Mouse (Mus musculus): ENCODE measurements around the gene Gm26938. TPM values are rescaled to one million over a fixed set of nuclear protein-coding genes. Genes with fewer than 3 reads are reported as not detected.

Gm26938 gene
- total and polyA plus RNA-seq, 3 experiments: not detected

GRCm38 (mm10) chr5:139792159-139792775 lies 33.9 kb downstream of the Gm26938 start:
- peak in 1 of 2 experiments; percentile 54 for DNase-seq
- Histone ChIP-seq H3K79me2 (replicated peaks; ENCODE audit: control insufficient read depth, insufficient read depth, low read length) (peaks cover 2% of the 10 kb centered on the region; the same call in 1 of the 2 replicates), H3K27me3 (ENCODE audit: control insufficient read depth, insufficient read depth, low read length) (no peaks in the 10 kb centered on the region), H3K4me1 (ENCODE audit: control insufficient read depth, insufficient read depth, low read length) (peaks cover 34% of the 10 kb centered on the region), H3K36me3 (ENCODE audit: control insufficient read depth, insufficient read depth, low read length) (no peaks in the 10 kb centered on the region; the same call in 1 of the 2 replicates), H3K4me3 (peak overlapping the region; percentile 93), H3K9ac (ENCODE audit: low read depth, low read length) (peak overlapping the region; percentile 90), H3K27ac (peak overlapping the region; percentile 99)
- 4% methylated on average over 11 of the region's 11 CpGs for WGBS
- intact Hi-C loops (cut with DNase I): loop anchor here (10.0 kb wide), 1 partner anchor 407 kb away; no protein-coding TSS in a partner anchor
- TF ChIP-seq POLR2A (IDR thresholded peaks at IDR 0.05; ENCODE audit: insufficient read depth, low read depth, low read length): no peak
- TF ChIP-seq EP300 (IDR thresholded peaks at IDR 0.05; ENCODE audit: insufficient read depth, low read depth, low read length): no peak
- no peak for TF ChIP-seq CTCF (IDR thresholded peaks at IDR 0.05)

GRCm38 (mm10) chr5:139791227-139792158 lies 34.7 kb downstream of the Gm26938 start, which contains the start of gene Mafk:
Mafk (plus strand) TSS chr5:139791513.
- H3K79me2 ChIP-seq (replicated peaks; ENCODE audit: control insufficient read depth, insufficient read depth, low read length): peaks cover 2% of the 10 kb centered on the region; the same call in 1 of the 2 replicates
- under 1% methylated on average over 91 of the region's 92 CpGs for WGBS
- H3K27me3 ChIP-seq (ENCODE audit: control insufficient read depth, insufficient read depth, low read length): no peaks in the 10 kb centered on the region
- peak within 1 kb of the TSS; percentile 93 for H3K4me3 ChIP-seq
- TF ChIP-seq POLR2A (IDR thresholded peaks at IDR 0.05; ENCODE audit: insufficient read depth, low read depth, low read length) (peak; percentile 90), EP300 (IDR thresholded peaks at IDR 0.05; ENCODE audit: insufficient read depth, low read depth, low read length) (peak; percentile 82), CTCF (IDR thresholded peaks at IDR 0.05) (0 out of 2 replicates have a peak, but pooled peaks have one; percentile 11)
- intact Hi-C loops (cut with DNase I): loop anchor here (2.0 to 10.0 kb wide), 2 partner anchors 17 to 407 kb away; partner anchors contain the start of gene Ints1
- H3K9ac ChIP-seq (ENCODE audit: low read depth, low read length): peak within 1 kb of the TSS; percentile 90
- peak within 1 kb of the TSS; percentile 99 for H3K27ac ChIP-seq
- peaks cover 30% of the 10 kb centered on the region for H3K4me1 ChIP-seq (ENCODE audit: control insufficient read depth, insufficient read depth, low read length)
- no peaks in the 10 kb centered on the region; the same call in 1 of the 2 replicates for H3K36me3 ChIP-seq (ENCODE audit: control insufficient read depth, insufficient read depth, low read length)
- peak; percentile 98 to 99 for DNase-seq

GRCm38 (mm10) chr5:139789466-139789865 lies 36.7 kb downstream of the Gm26938 start:
- no peak for DNase-seq

GRCm38 (mm10) chr5:139781406-139781805 lies 44.8 kb downstream of the Gm26938 start:
- Histone ChIP-seq H3K36me3 (ENCODE audit: control insufficient read depth, insufficient read depth, low read length) (no peaks in the 10 kb centered on the region), H3K27ac (peak overlapping the region; percentile 64), H3K9ac (ENCODE audit: low read depth, low read length) (no peak overlapping the region), H3K4me3 (no peak overlapping the region), H3K27me3 (ENCODE audit: control insufficient read depth, insufficient read depth, low read length) (no peaks in the 10 kb centered on the region), H3K4me1 (ENCODE audit: control insufficient read depth, insufficient read depth, low read length) (no peaks in the 10 kb centered on the region), H3K79me2 (replicated peaks; ENCODE audit: control insufficient read depth, insufficient read depth, low read length) (no peaks in the 10 kb centered on the region)
- peak; percentile 57 to 72 for DNase-seq
- TF ChIP-seq POLR2A (IDR thresholded peaks at IDR 0.05; ENCODE audit: insufficient read depth, low read depth, low read length) (no peak), EP300 (IDR thresholded peaks at IDR 0.05; ENCODE audit: insufficient read depth, low read depth, low read length) (0 out of 2 replicates have a peak, but pooled peaks have one; percentile 50)
- 53% methylated on average over 8 of the region's 8 CpGs for WGBS
- intact Hi-C loops (cut with DNase I): loop anchor here (2.0 kb wide), 1 partner anchor 21 kb away; no protein-coding TSS in a partner anchor

More at GRCm38 (mm10) chr5:139789466-139789865, 36.7 kb downstream of the Gm26938 start:
- intact Hi-C loops (cut with DNase I): no loop called here
- no peaks in the 10 kb centered on the region for H3K36me3 ChIP-seq (ENCODE audit: control insufficient read depth, insufficient read depth, low read length)
- peak; percentile 33; the same call in 1 of the 2 replicates for TF ChIP-seq CTCF (IDR thresholded peaks at IDR 0.05)
- no peak for TF ChIP-seq EP300 (IDR thresholded peaks at IDR 0.05; ENCODE audit: insufficient read depth, low read depth, low read length)
- H3K9ac ChIP-seq (ENCODE audit: low read depth, low read length): no peak overlapping the region
- H3K27ac ChIP-seq: no peak overlapping the region
- peaks cover 12% of the 10 kb centered on the region for H3K4me1 ChIP-seq (ENCODE audit: control insufficient read depth, insufficient read depth, low read length)
- 47% methylated on average over 4 of the region's 4 CpGs for WGBS
- no peaks in the 10 kb centered on the region for H3K79me2 ChIP-seq (replicated peaks; ENCODE audit: control insufficient read depth, insufficient read depth, low read length)
- H3K27me3 ChIP-seq (ENCODE audit: control insufficient read depth, insufficient read depth, low read length): no peaks in the 10 kb centered on the region
- no peak overlapping the region for H3K4me3 ChIP-seq

DNA sequence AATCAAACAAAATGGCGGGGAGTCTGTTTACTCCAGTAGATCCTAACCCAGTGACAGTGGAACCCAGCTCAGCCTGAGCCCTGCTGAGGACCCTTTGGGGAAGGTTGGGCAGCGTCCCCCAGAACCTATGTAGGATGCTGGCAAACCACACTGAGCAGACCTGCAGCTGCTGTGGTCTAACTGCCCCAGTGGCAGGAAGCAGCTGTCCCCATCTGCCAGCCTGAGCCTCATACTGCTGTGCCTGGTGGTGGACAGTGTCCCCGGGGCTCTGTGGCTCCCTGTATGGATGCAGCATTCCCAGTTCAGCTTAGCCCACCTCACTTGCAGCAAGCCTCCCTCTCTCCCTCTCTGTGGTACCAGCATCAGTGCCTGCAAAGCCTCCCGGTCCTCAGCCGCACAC lies 49.2 kb downstream of the Gm26938 start:
- 72% methylated on average over 5 of the region's 5 CpGs for WGBS

More for the DNA sequence above, 49.2 kb downstream of the Gm26938 start:
- TF ChIP-seq EP300 (IDR thresholded peaks at IDR 0.05; ENCODE audit: insufficient read depth, low read depth, low read length) (no peak), CTCF (IDR thresholded peaks at IDR 0.05) (no peak), POLR2A (IDR thresholded peaks at IDR 0.05; ENCODE audit: insufficient read depth, low read depth, low read length) (no peak)
- intact Hi-C loops (cut with DNase I): loop anchor here (2.0 kb wide), 1 partner anchor 40 kb away; no protein-coding TSS in a partner anchor
- no peaks in the 10 kb centered on the region for H3K4me1 ChIP-seq (ENCODE audit: control insufficient read depth, insufficient read depth, low read length)
- no peaks in the 10 kb centered on the region for H3K79me2 ChIP-seq (replicated peaks; ENCODE audit: control insufficient read depth, insufficient read depth, low read length)
- no peak overlapping the region for H3K27ac ChIP-seq
- H3K27me3 ChIP-seq (ENCODE audit: control insufficient read depth, insufficient read depth, low read length): no peaks in the 10 kb centered on the region
- H3K36me3 ChIP-seq (ENCODE audit: control insufficient read depth, insufficient read depth, low read length): no peaks in the 10 kb centered on the region
- DNase-seq: no peak
- no peak overlapping the region for H3K4me3 ChIP-seq
- H3K9ac ChIP-seq (ENCODE audit: low read depth, low read length): no peak overlapping the region

Measured in heart, adult 2 months (tissue).